Mouse (Mus musculus) lung, postnatal 10 days (tissue): ENCODE data around the gene Prss33.
"Not testable (repeated sequence)": the region's sequence is repeated elsewhere in the genome, so short reads cannot be mapped to it uniquely, and the experiment has no call there.

Experiments used
- DNase-seq: peaks from one replicate; pipeline ENCODE4 v3.0.0; 2021

Gene Prss33

GRCm38 (mm10) chr17:23836006-23836575, at the start of gene Prss33:
Gene Prss33, minus strand, starts transcription at chr17:23836056.
- DNase-seq = no peak

DNA sequence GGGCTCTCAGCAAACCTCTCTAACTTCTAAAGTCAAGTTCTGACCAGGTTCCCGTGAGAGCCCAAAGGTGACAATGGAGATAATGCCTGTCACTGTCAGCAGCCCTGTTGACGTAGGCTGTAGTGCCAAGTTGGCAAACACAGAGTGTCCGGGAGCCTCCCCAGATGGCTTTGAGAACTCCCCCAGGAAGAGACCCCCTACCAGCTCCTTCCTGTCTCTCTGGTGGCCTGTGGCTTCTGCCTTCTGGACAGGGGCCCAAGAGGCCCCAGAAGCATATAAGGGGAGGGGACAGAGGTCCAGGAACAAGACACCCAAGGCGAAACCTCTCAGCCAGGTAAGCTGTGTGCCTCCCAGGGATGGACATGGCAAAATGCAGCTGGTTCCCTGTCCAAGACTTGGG, 44.7 kb upstream of the Prss33 start, which contains the start of the genes Dcpp1 and Dcpp2:
Gene Dcpp1 (plus strand): TSS at position 301 of the 400 bp plus-strand sequence.
Gene Dcpp2 (plus strand): TSS at position 305 of the 400 bp plus-strand sequence.
- DNase-seq = not testable (repeated sequence)

- DNase-seq = no peak
Observed at GRCm38 (mm10) chr17:23877166-23877565, 41.3 kb upstream of the Prss33 start.

- DNase-seq = no peak
Observed at GRCm38 (mm10) chr17:23876741-23877140, 40.9 kb upstream of the Prss33 start.

GRCm38 (mm10) chr17:23873884-23874856, 38.3 kb upstream of the Prss33 start:
- DNase-seq = peak; percentile 83

GRCm38 (mm10) chr17:23868513-23868912, 32.7 kb upstream of the Prss33 start:
- no peak for DNase-seq

DNA sequence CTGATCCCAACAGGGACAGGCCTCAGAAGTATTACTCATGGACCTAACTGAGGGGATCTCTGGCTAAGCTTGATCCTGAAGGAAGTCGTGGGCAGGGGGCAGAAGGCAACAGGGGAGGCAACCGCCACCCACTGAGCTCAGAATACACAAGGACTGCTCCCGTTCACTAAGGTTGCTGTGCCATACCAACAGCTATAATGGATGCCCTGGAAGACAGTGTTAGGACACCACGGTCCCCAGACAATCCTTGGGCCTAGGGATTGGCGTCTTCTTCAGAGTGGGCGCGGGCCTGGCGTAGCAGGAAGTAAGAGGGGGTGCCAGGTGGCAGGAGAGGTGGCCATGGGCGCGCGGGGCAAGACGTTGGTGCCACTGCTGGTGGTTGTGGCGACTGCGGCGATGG, 31.9 kb upstream of the Prss33 start, which contains the start of gene Prss21:
Gene Prss21 (plus strand): TSS at position 301 of the 400 bp plus-strand sequence.
- no peak for DNase-seq

GRCm38 (mm10) chr17:23862926-23863325, 27.1 kb upstream of the Prss33 start:
- DNase-seq = no peak

DNA sequence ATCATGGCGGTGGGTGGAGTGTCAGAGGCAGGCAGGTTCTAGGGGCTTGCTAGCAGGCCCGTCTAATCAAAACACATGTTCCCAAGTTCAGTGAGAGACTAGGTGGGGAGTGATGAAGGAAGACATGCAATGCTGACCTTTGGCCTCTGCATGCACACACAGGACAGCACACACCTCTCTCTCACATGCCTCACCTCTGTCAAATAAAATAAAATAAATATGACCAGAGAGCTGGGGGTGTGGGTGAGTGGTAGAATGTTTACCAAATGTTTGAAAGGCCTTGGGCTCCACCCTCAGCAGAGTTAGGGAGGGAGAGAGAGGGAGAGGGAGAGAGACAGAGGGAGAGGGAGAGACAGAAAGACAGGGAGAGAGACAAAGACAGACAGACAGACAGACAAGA, 22.1 kb upstream of the Prss33 start:
- no peak for DNase-seq

GRCm38 (mm10) chr17:23857193-23857592, 21.3 kb upstream of the Prss33 start:
- no peak for DNase-seq

- DNase-seq = no peak
Observed at GRCm38 (mm10) chr17:23854229-23854765, 18.4 kb upstream of the Prss33 start.

- DNase-seq = peak; percentile 75
Observed at GRCm38 (mm10) chr17:23853292-23853691, 17.4 kb upstream of the Prss33 start.

DNA sequence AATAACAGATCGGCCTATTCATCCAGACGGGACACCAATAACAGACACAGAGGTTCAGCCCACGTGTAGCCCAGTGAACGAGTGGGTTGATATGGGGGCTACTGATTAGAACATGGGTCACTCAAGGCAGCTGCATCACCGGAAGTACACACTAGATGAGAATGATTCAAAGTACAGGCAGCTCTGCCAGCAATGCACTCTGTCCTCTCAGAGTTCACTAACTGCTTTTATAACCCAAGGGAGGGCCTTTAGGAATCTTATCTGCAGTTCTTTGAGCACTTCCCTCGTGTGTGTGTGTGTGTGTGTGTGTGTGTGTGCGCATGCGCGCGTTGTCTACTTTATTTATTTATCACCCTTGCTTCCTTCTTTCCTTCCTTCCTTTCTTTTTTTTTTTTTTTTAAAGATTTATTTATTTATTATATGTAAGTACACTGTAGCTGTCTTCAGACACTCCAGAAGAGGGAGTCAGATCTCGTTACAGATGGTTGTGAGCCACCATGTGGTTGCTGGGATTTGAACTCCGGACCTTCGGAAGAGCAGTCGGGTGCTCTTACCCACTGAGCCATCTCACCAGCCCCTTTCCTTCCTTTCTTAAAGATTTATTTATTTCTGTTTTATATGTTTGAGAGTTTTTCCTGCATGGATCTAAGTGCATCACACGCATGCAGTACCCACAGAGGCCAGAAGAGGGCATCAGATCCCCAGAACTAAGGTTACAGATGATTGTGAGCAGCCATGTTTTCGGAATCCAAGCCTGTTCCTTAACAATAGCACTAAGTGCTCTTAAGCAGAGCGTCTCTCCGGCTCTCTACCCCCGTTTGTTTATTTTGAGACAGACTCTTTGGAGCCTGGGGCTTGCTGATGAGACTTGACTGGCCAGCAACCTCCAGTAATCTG, 15.2 kb upstream of the Prss33 start:
- DNase-seq = peak; percentile 83

DNA sequence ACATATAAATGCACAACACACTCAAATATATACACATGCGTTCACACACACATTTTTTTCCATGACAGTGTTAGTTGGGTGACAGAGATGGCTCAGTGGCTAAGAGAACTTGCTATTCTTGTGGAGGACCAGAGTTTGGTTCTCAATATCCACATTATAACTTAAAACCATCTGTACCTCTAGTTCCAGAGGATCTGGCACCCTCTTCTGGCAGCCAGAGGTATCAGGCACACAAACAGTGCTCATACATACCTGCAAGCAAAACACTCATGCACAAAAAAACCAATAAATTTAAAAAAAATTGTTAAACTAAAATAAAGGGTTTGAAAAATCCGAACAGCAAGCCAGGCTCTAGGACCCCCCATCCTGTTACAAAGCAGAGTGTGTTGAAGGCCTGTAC, 14.2 kb upstream of the Prss33 start:
- DNase-seq = no peak

DNA sequence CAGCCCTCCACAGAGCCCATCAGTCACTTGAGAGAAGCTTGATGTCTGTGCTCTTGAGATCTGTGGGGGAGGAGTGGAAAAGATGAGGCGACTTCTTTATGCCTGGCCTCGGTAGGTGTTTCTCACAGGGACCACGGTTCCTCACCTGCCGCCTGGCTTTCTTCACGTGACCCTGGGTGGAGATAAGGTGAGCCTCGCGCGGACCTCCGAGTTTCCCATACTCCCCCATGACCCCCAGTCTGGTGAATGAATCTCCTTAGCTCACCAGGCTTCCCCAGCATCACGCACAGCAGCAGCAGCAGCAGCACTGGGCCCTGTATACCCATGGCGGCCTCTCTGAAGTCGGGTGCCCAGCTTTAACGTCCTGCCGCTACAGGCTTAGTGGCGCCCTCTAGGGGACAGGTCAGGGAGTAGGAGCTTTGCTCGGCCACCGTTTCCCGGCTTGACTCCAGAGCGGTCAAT, 8.0 kb upstream of the Prss33 start, which contains the start of the genes Prss32 and Prss41:
Gene Prss32 (plus strand): TSS at position 44 of the 462 bp plus-strand sequence.
Gene Prss41 (minus strand): TSS at position 361 of the 462 bp plus-strand sequence.
- peak; percentile 71 for DNase-seq

DNA sequence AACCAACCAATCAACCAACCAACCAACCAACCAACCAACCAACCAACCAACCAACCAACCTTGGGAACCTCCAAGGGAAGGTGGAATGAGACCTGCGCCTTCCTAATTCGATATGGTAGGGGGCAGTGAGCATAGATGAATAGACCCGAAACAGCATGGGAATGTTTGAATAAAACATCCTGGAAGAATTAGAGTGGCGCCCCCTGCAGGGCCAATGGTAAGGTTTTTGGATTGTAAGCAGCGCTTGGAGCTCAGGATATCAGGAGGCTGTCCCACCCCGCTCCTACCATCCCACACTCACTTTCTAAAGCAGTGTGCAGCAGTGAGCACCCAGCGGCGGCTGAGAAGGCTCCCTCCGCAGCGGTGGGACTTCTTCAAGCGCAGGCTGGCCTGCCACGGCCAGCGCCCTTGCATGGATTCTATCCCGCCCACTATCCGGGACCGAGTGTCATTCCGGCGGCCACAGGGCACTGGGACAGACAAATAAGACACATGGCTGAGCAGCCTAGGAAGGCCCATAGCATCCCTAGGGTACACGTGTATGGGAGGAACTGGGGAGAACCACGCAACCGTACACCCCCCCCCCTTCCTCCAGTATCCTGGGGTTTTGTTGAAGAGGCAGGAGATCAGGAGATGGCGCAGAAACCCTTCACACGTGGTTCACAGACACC, 7.4 kb upstream of the Prss33 start:
- DNase-seq = no peak

DNA sequence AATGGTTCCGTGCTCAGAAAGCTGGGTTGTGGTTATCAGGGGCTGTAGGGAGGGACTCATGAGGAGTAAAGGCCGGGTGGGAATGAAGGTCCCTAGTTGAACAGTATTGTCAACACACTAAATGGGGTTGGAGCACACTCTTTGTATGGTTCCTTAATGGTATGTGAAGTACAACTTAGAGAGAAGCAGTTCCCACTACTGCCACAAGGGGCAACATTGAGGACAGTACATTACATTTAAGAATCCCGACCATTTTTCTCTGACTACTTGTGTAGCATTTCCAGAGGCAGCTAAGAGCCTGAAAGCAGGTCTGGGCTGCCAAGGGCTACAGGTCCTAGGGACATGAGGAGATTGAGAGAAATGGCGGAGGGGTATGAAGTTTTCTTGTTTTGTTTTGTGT, 5.3 kb upstream of the Prss33 start:
- peak; percentile 75 for DNase-seq

DNA sequence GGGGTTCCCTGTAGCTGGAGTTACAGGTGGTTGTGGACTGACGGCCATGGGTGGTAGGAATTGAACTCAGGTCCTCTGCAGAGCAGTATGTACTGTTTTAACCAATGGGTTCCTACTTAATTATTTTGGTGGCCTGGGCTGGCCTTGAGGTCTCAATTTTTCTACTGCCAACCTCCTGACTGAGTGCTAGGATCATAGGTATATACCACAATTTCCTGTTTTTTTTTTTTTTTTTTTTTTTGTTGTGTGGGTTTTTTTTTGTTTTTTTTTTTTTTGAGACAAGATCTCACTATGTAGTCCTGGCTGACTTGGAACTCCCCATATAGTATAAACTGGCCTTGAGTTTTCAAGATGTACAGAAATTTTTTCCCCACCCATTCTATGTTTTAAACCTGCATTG, 4.7 kb downstream of the Prss33 start:
- DNase-seq = no peak

- peak; percentile 88 for DNase-seq
Observed at GRCm38 (mm10) chr17:23829064-23829619, 6.7 kb downstream of the Prss33 start, which contains the start of gene Elob. Gene Elob, minus strand, starts transcription at chr17:23829136.

GRCm38 (mm10) chr17:23828271-23829001, 7.4 kb downstream of the Prss33 start:
- DNase-seq = peak; percentile 64
